Mouse (Mus musculus) cerebellum, adult 2 months (tissue): Measurements from ENCODE around the gene Gpatch2.

ENCODE experiments used
- CTCF ChIP-seq: fragments of 200-500 bp; IDR thresholded peaks from 2 replicates; pipeline ENCODE4 v1.5.1; 2011; ENCODE audit warnings: low read depth, mild to moderate bottlenecking, control low read depth, low read length, moderate library complexity, borderline replicate concordance; ENCODE audit not compliant: insufficient read depth
- POLR2A ChIP-seq: fragments of 200-500 bp; IDR thresholded peaks from 2 replicates; pipeline ENCODE4 v1.6.1; 2011; ENCODE audit warnings: low read length, control low read depth, borderline replicate concordance; ENCODE audit not compliant: insufficient read depth

- TF ChIP-seq POLR2A, result no peak
- no peak for TF ChIP-seq CTCF
Observed at GRCm38 (mm10) chr1:187282321-187282720, 67.0 kb downstream of the Gpatch2 start.
